Mouse (Mus musculus) right cerebral cortex, postnatal 25 days (tissue): ENCODE measurements around the gene Dnah9.

Experiments used
- DNase-seq: peaks from one replicate; pipeline ENCODE4 v3.0.0; 2022

Dnah9 gene

GRCm38 (mm10) chr11:65788154-65788553, 380.2 kb downstream of the Dnah9 start, which contains the start of gene Map2k4:
Gene Map2k4, minus strand, starts transcription at chr11:65788297.
- DNase-seq = peak; percentile 92

- no peak for DNase-seq
Observed at GRCm38 (mm10) chr11:65787421-65788151, 380.8 kb downstream of the Dnah9 start.

- no peak for DNase-seq
Observed at GRCm38 (mm10) chr11:65786160-65786559, 382.2 kb downstream of the Dnah9 start.

- no peak for DNase-seq
Observed at GRCm38 (mm10) chr11:65781596-65781995, 386.8 kb downstream of the Dnah9 start.
